Mouse (Mus musculus) brain, embryonic 18.5 days (tissue): ENCODE measurements at regions not wholly inside any gene's neighbourhood (a gene's known extent, or its start where the extent isn't known, plus 50 kb on each side); places are given as distances from the start of the nearest gene placed in this dataset.

Source experiments
- DNase-seq: peaks from one replicate; pipeline ENCODE4 v3.0.0-alpha.2; 2012; ENCODE audit warnings: low read depth, low spot score

- no peak for DNase-seq
These were observed 158.2 kb downstream of the Sox4 start for GRCm38 (mm10) chr13:28795274-28795673.

GRCm38 (mm10) chr13:28794547-28794946 lies 159.0 kb downstream of the Sox4 start:
- DNase-seq: no peak

- DNase-seq: no peak
These were observed 160.2 kb downstream of the Sox4 start for GRCm38 (mm10) chr13:28793166-28793935.

GRCm38 (mm10) chr13:28792461-28793165 lies 160.9 kb downstream of the Sox4 start:
- no peak for DNase-seq

- DNase-seq: no peak
These were observed 163.1 kb downstream of the Sox4 start for GRCm38 (mm10) chr13:28790381-28790780.

GRCm38 (mm10) chr13:28787331-28787643 lies 166.2 kb downstream of the Sox4 start:
- no peak for DNase-seq

- no peak for DNase-seq
These were observed 166.7 kb downstream of the Sox4 start for GRCm38 (mm10) chr13:28786629-28787330.

- no peak for DNase-seq
These were observed 170.8 kb downstream of the Sox4 start for GRCm38 (mm10) chr13:28782497-28783246.

GRCm38 (mm10) chr13:28782081-28782480 lies 171.4 kb downstream of the Sox4 start:
- DNase-seq: no peak

GRCm38 (mm10) chr13:28781660-28782059 lies 171.9 kb downstream of the Sox4 start:
- DNase-seq: no peak

- DNase-seq: no peak
These were observed 173.1 kb downstream of the Sox4 start for GRCm38 (mm10) chr13:28780462-28780861.

- no peak for DNase-seq
These were observed 178.2 kb downstream of the Sox4 start for GRCm38 (mm10) chr13:28775142-28775815.

- no peak for DNase-seq
These were observed 178.9 kb downstream of the Sox4 start for GRCm38 (mm10) chr13:28774649-28775048.

GRCm38 (mm10) chr13:28773466-28773865 lies 180.0 kb downstream of the Sox4 start:
- no peak for DNase-seq

GRCm38 (mm10) chr13:28770531-28770930 lies 183.0 kb downstream of the Sox4 start:
- no peak for DNase-seq

- no peak for DNase-seq
These were observed 183.5 kb downstream of the Sox4 start for GRCm38 (mm10) chr13:28770018-28770417.

- no peak for DNase-seq
These were observed 184.6 kb downstream of the Sox4 start for GRCm38 (mm10) chr13:28768717-28769426.

- DNase-seq: no peak
These were observed 191.0 kb downstream of the Sox4 start for GRCm38 (mm10) chr13:28762555-28762954.

GRCm38 (mm10) chr13:28759026-28759425 lies 194.5 kb downstream of the Sox4 start:
- no peak for DNase-seq

- no peak for DNase-seq
These were observed 195.5 kb downstream of the Sox4 start for GRCm38 (mm10) chr13:28757846-28758522.
